Mouse (Mus musculus) lung, postnatal 0 days (tissue): ENCODE measurements around the gene 2010003K11Rik.

Experiments used
- CTCF ChIP-seq: IDR thresholded peaks from 2 replicates; pipeline ENCODE4 v1.5.1; 2016; ENCODE audit warnings: antibody characterized with exemption, mild to moderate bottlenecking
- EP300 ChIP-seq: IDR thresholded peaks from 2 replicates; pipeline ENCODE4 v1.6.1; 2016; ENCODE audit warnings: antibody characterized with exemption, mild to moderate bottlenecking, control low read depth

GRCm38 (mm10) chr19:4451965-4452364 is 46.4 kb downstream of the 2010003K11Rik start:
- no peak for TF ChIP-seq CTCF
- no peak for TF ChIP-seq EP300
